ENCODE assay signal across 8 mouse cellular contexts in genomic region chr1:182504223-182504622, GRCm38 (mm10). TPM values are rescaled to one million over a fixed set of nuclear protein-coding genes. Genes with fewer than 3 reads are reported as not detected.
DNase-seq lines count a peak whose midpoint lies in the region; ATAC-seq and TF ChIP-seq lines count a peak whose summit lies in the region.

No protein-coding gene starts in this region.

- H3K4me2 ChIP-seq in forebrain, embryonic 15.5 days (replicated peaks) = no peak overlapping the region
- no peak overlapping the region for H3K4me2 ChIP-seq in forebrain, embryonic 12.5 days
- no peak overlapping the region for H3K4me2 ChIP-seq in intestine, embryonic 16.5 days (ENCODE audit: low read depth, low read length)
- no peak overlapping the region; the same call in 1 of the 2 replicates for H3K4me2 ChIP-seq in lung, postnatal 0 days (replicated peaks; ENCODE audit: low read depth, low read length)

- 23% methylated on average over 4 of the region's 4 CpGs for WGBS in forebrain, embryonic 15.5 days
- WGBS in forebrain, embryonic 12.5 days = 23% methylated on average over 4 of the region's 4 CpGs
- WGBS in intestine, embryonic 16.5 days = 16% methylated on average over 4 of the region's 4 CpGs
- WGBS in lung, postnatal 0 days = 18% methylated on average over 4 of the region's 4 CpGs

- 0 out of 2 replicates have a peak, but pooled peaks have one; percentile 30 for ATAC-seq in forebrain, embryonic 15.5 days (replicated peaks)
- ATAC-seq in forebrain, embryonic 12.5 days (ENCODE audit: low FRiP score) = no peak
- peak; percentile 24; the same call in 1 of the 2 replicates for ATAC-seq in intestine, embryonic 16.5 days
- ATAC-seq in lung, postnatal 0 days = peak; percentile 32

- H3K27ac ChIP-seq in forebrain, embryonic 15.5 days (replicated peaks) = no peak overlapping the region
- H3K27ac ChIP-seq in forebrain, embryonic 12.5 days = no peak overlapping the region
- peak overlapping the region; percentile 57 for H3K27ac ChIP-seq in intestine, embryonic 16.5 days (ENCODE audit: low read length)
- H3K27ac ChIP-seq in lung, postnatal 0 days (ENCODE audit: low read length) = peak overlapping the region; percentile 38; the same call in 1 of the 2 replicates

- no peaks in the 10 kb centered on the region for H3K9me3 ChIP-seq in forebrain, embryonic 15.5 days
- H3K9me3 ChIP-seq in forebrain, embryonic 12.5 days = no peaks in the 10 kb centered on the region
- H3K9me3 ChIP-seq in intestine, embryonic 16.5 days (ENCODE audit: control insufficient read depth, low read length) = no peaks in the 10 kb centered on the region
- H3K9me3 ChIP-seq in lung, postnatal 0 days (ENCODE audit: low read length) = no peaks in the 10 kb centered on the region

- peaks cover 9% of the 10 kb centered on the region for H3K4me1 ChIP-seq in forebrain, embryonic 15.5 days
- H3K4me1 ChIP-seq in forebrain, embryonic 12.5 days = peaks cover 12% of the 10 kb centered on the region
- peaks cover 55% of the 10 kb centered on the region for H3K4me1 ChIP-seq in intestine, embryonic 16.5 days (ENCODE audit: control insufficient read depth, insufficient read depth, low read length)
- peaks cover 37% of the 10 kb centered on the region for H3K4me1 ChIP-seq in lung, postnatal 0 days (ENCODE audit: insufficient read depth, low read depth, low read length)

- H3K36me3 ChIP-seq in forebrain, embryonic 15.5 days = no peaks in the 10 kb centered on the region
- H3K36me3 ChIP-seq in forebrain, embryonic 12.5 days (replicated peaks) = peaks cover 12% of the 10 kb centered on the region
- H3K36me3 ChIP-seq in intestine, embryonic 16.5 days (ENCODE audit: control insufficient read depth, insufficient read depth, low read length) = no peaks in the 10 kb centered on the region
- H3K36me3 ChIP-seq in lung, postnatal 0 days (ENCODE audit: insufficient read depth, low read length) = no peaks in the 10 kb centered on the region

- DNase-seq in Muller cell, postnatal 12 days (ENCODE audit: inconsistent ontology term) = peak; percentile 66
- peak; percentile 52 for DNase-seq in gastrocnemius, postnatal 25 days
- DNase-seq in lung, postnatal 0 days (ENCODE audit: low spot score) = peak; percentile 87
- no peak for DNase-seq in layer of hippocampus, adult 9-10 months (ENCODE audit: low spot score)
- no peak for DNase-seq in thymus, postnatal 4 days

- H3K4me3 ChIP-seq in forebrain, embryonic 15.5 days = no peak overlapping the region
- H3K4me3 ChIP-seq in forebrain, embryonic 12.5 days (replicated peaks) = no peak overlapping the region
- H3K4me3 ChIP-seq in intestine, embryonic 16.5 days (ENCODE audit: low read length) = no peak overlapping the region
- H3K4me3 ChIP-seq in lung, postnatal 0 days (ENCODE audit: low read depth, low read length) = no peak overlapping the region

- peak; percentile 59; the same call in 1 of the 2 replicates for TF ChIP-seq EP300 in lung, postnatal 0 days (IDR thresholded peaks at IDR 0.05)

- TF ChIP-seq CTCF in lung, postnatal 0 days (IDR thresholded peaks at IDR 0.05) = no peak

- 0 out of 2 replicates have a peak overlapping the region, but pooled peaks have one; percentile 3 for H3K9ac ChIP-seq in forebrain, embryonic 15.5 days (replicated peaks)
- H3K9ac ChIP-seq in forebrain, embryonic 12.5 days = no peak overlapping the region
- peak overlapping the region; percentile 36 for H3K9ac ChIP-seq in intestine, embryonic 16.5 days (ENCODE audit: low read depth, low read length)
- no peak overlapping the region for H3K9ac ChIP-seq in lung, postnatal 0 days (replicated peaks; ENCODE audit: low read depth)

- H3K27me3 ChIP-seq in forebrain, embryonic 15.5 days = no peaks in the 10 kb centered on the region
- no peaks in the 10 kb centered on the region for H3K27me3 ChIP-seq in forebrain, embryonic 12.5 days
- no peaks in the 10 kb centered on the region for H3K27me3 ChIP-seq in intestine, embryonic 16.5 days (replicated peaks; ENCODE audit: control insufficient read depth, insufficient read depth, low read length)
- H3K27me3 ChIP-seq in lung, postnatal 0 days (replicated peaks; ENCODE audit: insufficient read depth, low read length) = no peaks in the 10 kb centered on the region

RNA-seq across cellular contexts. Expression of gene Capn2, which starts 13.2 kb away (rescaled TPM):
- 70.3 and 72.9 TPM in 2 replicates for polyA plus RNA-seq in forebrain, embryonic 15.5 days (2015; fragmentation: Nextera tagmentation; extraction: Ambion mirVana)
- polyA plus RNA-seq in forebrain, embryonic 12.5 days (2016; fragmentation: Nextera tagmentation; extraction: Ambion mirVana) = 91.6 and 95.6 TPM in 2 replicates
- 10 to 100 TPM; 52.0 to 59.4 TPM for total RNA-seq in gastrocnemius, postnatal 25 days (2021)
- polyA plus RNA-seq in intestine, embryonic 16.5 days (2015; fragmentation: Nextera tagmentation; extraction: Ambion mirVana) = 74.8 and 77.0 TPM in 2 replicates
- polyA plus RNA-seq in lung, postnatal 0 days (2015; fragmentation: Nextera tagmentation; extraction: Ambion mirVana) = 135 and 149 TPM in 2 replicates

Comparison
In these comparisons a context has a peak if more than half of its experiments do, and no peak if none do; other contexts are left out.
1. H3K9ac ChIP-seq: peak in forebrain, embryonic 15.5 days (single experiment) and intestine, embryonic 16.5 days (single experiment); none in forebrain, embryonic 12.5 days (single experiment) and lung, postnatal 0 days (single experiment).
2. H3K27ac ChIP-seq: peak in intestine, embryonic 16.5 days (single experiment) and lung, postnatal 0 days (single experiment); none in forebrain, embryonic 15.5 days (single experiment) and forebrain, embryonic 12.5 days (single experiment).
3. DNase-seq: peak in Muller cell, postnatal 12 days (single experiment), gastrocnemius, postnatal 25 days (single experiment) and lung, postnatal 0 days (single experiment); none in layer of hippocampus, adult 9-10 months (single experiment) and thymus, postnatal 4 days (single experiment).